Mouse (Mus musculus): ENCODE measurements around the gene Notum. TPM values are rescaled to one million over a fixed set of nuclear protein-coding genes. Genes with fewer than 3 reads are reported as not detected.

Gene Notum
- polyA plus RNA-seq, 1 experiment = 0.19 TPM

- peaks cover 29% of the 10 kb centered on the region for H3K36me3 ChIP-seq (ENCODE audit: control insufficient read depth, insufficient read depth)
- peaks cover 34% of the 10 kb centered on the region for H3K79me2 ChIP-seq (ENCODE audit: control insufficient read depth, insufficient read depth)
- H3ac ChIP-seq (ENCODE audit: control insufficient read depth, insufficient read length) = no peak overlapping the region
- H3K4me2 ChIP-seq (ENCODE audit: low read depth) = peak overlapping the region; percentile 82
- no peaks in the 10 kb centered on the region for H3K27me3 ChIP-seq (ENCODE audit: control insufficient read depth, insufficient read depth, insufficient read length)
- TF ChIP-seq POLR2AphosphoS2 (IDR thresholded peaks at IDR 0.05; ENCODE audit: insufficient read length, low read depth) (no peak), MAX (IDR thresholded peaks at IDR 0.05; ENCODE audit: low read depth) (no peak), USF1 (IDR thresholded peaks at IDR 0.05; ENCODE audit: low read depth) (no peak), TCF3 (IDR thresholded peaks at IDR 0.05; ENCODE audit: insufficient read length, low read depth) (no peak), E2F4 (IDR thresholded peaks at IDR 0.05; ENCODE audit: insufficient read depth) (no peak), TCF12 (IDR thresholded peaks at IDR 0.05; ENCODE audit: insufficient read depth, poor library complexity, severe bottlenecking) (no peak), MYOG (IDR thresholded peaks at IDR 0.05; ENCODE audit: control insufficient read depth in 1 of 3, insufficient read depth in 1 of 3, insufficient read length in 2 of 3, low read depth in 2 of 3) (no peak), REST (IDR thresholded peaks at IDR 0.05; ENCODE audit: insufficient read depth, insufficient read length) (no peak), POLR2A (IDR thresholded peaks at IDR 0.05; ENCODE audit: insufficient read length, low read depth) (no peak), CEBPB (IDR thresholded peaks at IDR 0.05; ENCODE audit: insufficient read depth, poor library complexity, severe bottlenecking) (no peak), MYOD1 (IDR thresholded peaks at IDR 0.05; ENCODE audit: control insufficient read depth in 1 of 3, insufficient read length in 2 of 3, low read depth in 2 of 3) (no peak), SRF (IDR thresholded peaks at IDR 0.05; ENCODE audit: control insufficient read depth, insufficient read length, low read depth) (no peak)
- peak overlapping the region; percentile 65 for H3K4me3 ChIP-seq
Observed at GRCm38 (mm10) chr11:120615167-120615566, 45.8 kb downstream of the Notum start.

DNA sequence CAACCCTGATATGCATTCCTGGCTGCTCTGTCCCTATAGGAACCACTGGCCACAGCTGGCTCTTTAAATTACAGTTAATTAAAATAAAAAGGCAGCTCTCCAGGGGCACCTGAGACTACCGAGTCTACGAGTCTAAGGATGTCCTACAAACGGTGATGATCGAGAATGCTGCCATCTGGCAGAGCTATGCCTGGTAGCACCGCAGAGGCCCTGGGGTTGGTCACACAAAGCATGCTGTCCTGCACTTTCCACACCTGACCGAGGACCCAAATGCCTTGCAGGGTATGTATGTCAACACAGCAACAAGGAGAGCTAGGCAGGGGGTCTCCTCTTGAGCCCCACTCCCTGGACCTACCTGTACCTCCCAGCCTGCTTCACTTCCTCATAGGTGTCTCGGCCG is 47.0 kb downstream of the Notum start:
- H3K36me3 ChIP-seq (ENCODE audit: control insufficient read depth, insufficient read depth) = peaks cover 23% of the 10 kb centered on the region
- no peak for TF ChIP-seq TCF3 (IDR thresholded peaks at IDR 0.05; ENCODE audit: insufficient read length, low read depth)
- TF ChIP-seq SRF (IDR thresholded peaks at IDR 0.05; ENCODE audit: control insufficient read depth, insufficient read length, low read depth) = no peak
- no peak for TF ChIP-seq MAX (IDR thresholded peaks at IDR 0.05; ENCODE audit: low read depth)
- no peak for TF ChIP-seq MYOG (IDR thresholded peaks at IDR 0.05; ENCODE audit: control insufficient read depth in 1 of 3, insufficient read depth in 1 of 3, insufficient read length in 2 of 3, low read depth in 2 of 3)
- TF ChIP-seq POLR2A (IDR thresholded peaks at IDR 0.05; ENCODE audit: insufficient read length, low read depth) = no peak
- no peak for TF ChIP-seq POLR2AphosphoS2 (IDR thresholded peaks at IDR 0.05; ENCODE audit: insufficient read length, low read depth)
- no peak for TF ChIP-seq E2F4 (IDR thresholded peaks at IDR 0.05; ENCODE audit: insufficient read depth)
- TF ChIP-seq REST (IDR thresholded peaks at IDR 0.05; ENCODE audit: insufficient read depth, insufficient read length) = no peak
- TF ChIP-seq MYOD1 (IDR thresholded peaks at IDR 0.05; ENCODE audit: control insufficient read depth in 1 of 3, insufficient read length in 2 of 3, low read depth in 2 of 3) = no peak
- TF ChIP-seq TCF12 (IDR thresholded peaks at IDR 0.05; ENCODE audit: insufficient read depth, poor library complexity, severe bottlenecking) = no peak
- no peak for TF ChIP-seq CEBPB (IDR thresholded peaks at IDR 0.05; ENCODE audit: insufficient read depth, poor library complexity, severe bottlenecking)
- no peak for TF ChIP-seq USF1 (IDR thresholded peaks at IDR 0.05; ENCODE audit: low read depth)
- H3ac ChIP-seq (ENCODE audit: control insufficient read depth, insufficient read length) = no peak overlapping the region
- H3K27me3 ChIP-seq (ENCODE audit: control insufficient read depth, insufficient read depth, insufficient read length) = no peaks in the 10 kb centered on the region
- H3K4me3 ChIP-seq = no peak overlapping the region
- peaks cover 34% of the 10 kb centered on the region for H3K79me2 ChIP-seq (ENCODE audit: control insufficient read depth, insufficient read depth)
- H3K4me2 ChIP-seq (ENCODE audit: low read depth) = no peak overlapping the region

DNA sequence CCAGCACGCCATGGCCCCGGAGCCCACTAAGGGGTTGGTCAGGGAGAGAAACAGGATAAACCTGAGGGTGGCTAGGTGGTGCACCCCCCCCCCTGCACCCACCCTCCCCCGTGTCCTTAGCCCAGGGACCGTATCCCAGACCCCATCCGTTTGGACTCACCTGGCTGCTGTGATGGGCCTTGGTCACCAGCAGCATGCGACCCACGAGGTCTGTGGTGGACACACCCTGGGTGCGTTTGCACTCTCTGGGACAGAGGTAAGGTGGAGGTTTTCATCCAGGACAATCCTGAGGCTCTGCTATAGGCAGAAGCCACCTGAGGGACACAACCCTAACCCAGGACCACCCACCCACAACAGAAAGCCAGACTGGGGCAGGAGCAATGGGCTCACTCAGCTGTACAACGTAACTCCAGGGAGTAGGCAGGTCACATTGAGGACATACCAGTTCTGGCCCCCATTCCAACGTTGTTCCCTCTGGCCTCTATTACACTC is 47.4 kb downstream of the Notum start:
- TF ChIP-seq TCF3 (IDR thresholded peaks at IDR 0.05; ENCODE audit: insufficient read length, low read depth) (no peak), E2F4 (IDR thresholded peaks at IDR 0.05; ENCODE audit: insufficient read depth) (no peak), TCF12 (IDR thresholded peaks at IDR 0.05; ENCODE audit: insufficient read depth, poor library complexity, severe bottlenecking) (no peak), MAX (IDR thresholded peaks at IDR 0.05; ENCODE audit: low read depth) (no peak), USF1 (IDR thresholded peaks at IDR 0.05; ENCODE audit: low read depth) (no peak), MYOG (IDR thresholded peaks at IDR 0.05; ENCODE audit: control insufficient read depth in 1 of 3, insufficient read depth in 1 of 3, insufficient read length in 2 of 3, low read depth in 2 of 3) (no peak), POLR2AphosphoS2 (IDR thresholded peaks at IDR 0.05; ENCODE audit: insufficient read length, low read depth) (no peak)
- Histone ChIP-seq H3K36me3 (ENCODE audit: control insufficient read depth, insufficient read depth) (peaks cover 21% of the 10 kb centered on the region), H3K4me3 (no peak overlapping the region), H3K4me2 (ENCODE audit: low read depth) (no peak overlapping the region), H3ac (ENCODE audit: control insufficient read depth, insufficient read length) (no peak overlapping the region), H3K79me2 (ENCODE audit: control insufficient read depth, insufficient read depth) (peaks cover 34% of the 10 kb centered on the region), H3K27me3 (ENCODE audit: control insufficient read depth, insufficient read depth, insufficient read length) (no peaks in the 10 kb centered on the region)

GRCm38 (mm10) chr11:120612763-120613162 is 48.2 kb downstream of the Notum start:
- TF ChIP-seq TCF12 (IDR thresholded peaks at IDR 0.05; ENCODE audit: insufficient read depth, poor library complexity, severe bottlenecking) (no peak), POLR2A (IDR thresholded peaks at IDR 0.05; ENCODE audit: insufficient read length, low read depth) (peak; percentile 39), POLR2AphosphoS2 (IDR thresholded peaks at IDR 0.05; ENCODE audit: insufficient read length, low read depth) (peak; percentile 45)
- Histone ChIP-seq H3K79me2 (ENCODE audit: control insufficient read depth, insufficient read depth) (peaks cover 34% of the 10 kb centered on the region), H3ac (ENCODE audit: control insufficient read depth, insufficient read length) (no peak overlapping the region), H3K4me3 (no peak overlapping the region), H3K27me3 (ENCODE audit: control insufficient read depth, insufficient read depth, insufficient read length) (no peaks in the 10 kb centered on the region), H3K36me3 (ENCODE audit: control insufficient read depth, insufficient read depth) (peaks cover 15% of the 10 kb centered on the region), H3K4me2 (ENCODE audit: low read depth) (no peak overlapping the region)

GRCm38 (mm10) chr11:120610477-120611046 is 50.4 kb downstream of the Notum start:
- peaks cover 15% of the 10 kb centered on the region for H3K36me3 ChIP-seq (ENCODE audit: control insufficient read depth, insufficient read depth)
- TF ChIP-seq SRF (IDR thresholded peaks at IDR 0.05; ENCODE audit: control insufficient read depth, insufficient read length, low read depth) (no peak), REST (IDR thresholded peaks at IDR 0.05; ENCODE audit: insufficient read depth, insufficient read length) (no peak), E2F4 (IDR thresholded peaks at IDR 0.05; ENCODE audit: insufficient read depth) (no peak), TCF3 (IDR thresholded peaks at IDR 0.05; ENCODE audit: insufficient read length, low read depth) (no peak), MYOD1 (IDR thresholded peaks at IDR 0.05; ENCODE audit: control insufficient read depth in 1 of 3, insufficient read length in 2 of 3, low read depth in 2 of 3) (no peak), POLR2A (IDR thresholded peaks at IDR 0.05; ENCODE audit: insufficient read length, low read depth) (no peak), USF1 (IDR thresholded peaks at IDR 0.05; ENCODE audit: low read depth) (no peak), MYOG (IDR thresholded peaks at IDR 0.05; ENCODE audit: control insufficient read depth in 1 of 3, insufficient read depth in 1 of 3, insufficient read length in 2 of 3, low read depth in 2 of 3) (no peak), POLR2AphosphoS2 (IDR thresholded peaks at IDR 0.05; ENCODE audit: insufficient read length, low read depth) (no peak), TCF12 (IDR thresholded peaks at IDR 0.05; ENCODE audit: insufficient read depth, poor library complexity, severe bottlenecking) (no peak), MAX (IDR thresholded peaks at IDR 0.05; ENCODE audit: low read depth) (no peak), CEBPB (IDR thresholded peaks at IDR 0.05; ENCODE audit: insufficient read depth, poor library complexity, severe bottlenecking) (no peak)
- H3K4me2 ChIP-seq (ENCODE audit: low read depth) = no peak overlapping the region
- no peaks in the 10 kb centered on the region for H3K27me3 ChIP-seq (ENCODE audit: control insufficient read depth, insufficient read depth, insufficient read length)
- H3K4me3 ChIP-seq = no peak overlapping the region
- H3ac ChIP-seq (ENCODE audit: control insufficient read depth, insufficient read length) = no peak overlapping the region
- peaks cover 13% of the 10 kb centered on the region for H3K79me2 ChIP-seq (ENCODE audit: control insufficient read depth, insufficient read depth)

Data from myocyte (in vitro differentiated cells).